Mouse (Mus musculus): Measurements from ENCODE around the gene Mtmr12. TPM values are rescaled to one million over a fixed set of nuclear protein-coding genes. Genes with fewer than 3 reads are reported as not detected.
A peak's percentile ranks its signal among the peaks of the same experiment; 100 is the strongest.

The Mtmr12 gene
- polyA plus RNA-seq, 1 experiment = 32.0 TPM

DNA sequence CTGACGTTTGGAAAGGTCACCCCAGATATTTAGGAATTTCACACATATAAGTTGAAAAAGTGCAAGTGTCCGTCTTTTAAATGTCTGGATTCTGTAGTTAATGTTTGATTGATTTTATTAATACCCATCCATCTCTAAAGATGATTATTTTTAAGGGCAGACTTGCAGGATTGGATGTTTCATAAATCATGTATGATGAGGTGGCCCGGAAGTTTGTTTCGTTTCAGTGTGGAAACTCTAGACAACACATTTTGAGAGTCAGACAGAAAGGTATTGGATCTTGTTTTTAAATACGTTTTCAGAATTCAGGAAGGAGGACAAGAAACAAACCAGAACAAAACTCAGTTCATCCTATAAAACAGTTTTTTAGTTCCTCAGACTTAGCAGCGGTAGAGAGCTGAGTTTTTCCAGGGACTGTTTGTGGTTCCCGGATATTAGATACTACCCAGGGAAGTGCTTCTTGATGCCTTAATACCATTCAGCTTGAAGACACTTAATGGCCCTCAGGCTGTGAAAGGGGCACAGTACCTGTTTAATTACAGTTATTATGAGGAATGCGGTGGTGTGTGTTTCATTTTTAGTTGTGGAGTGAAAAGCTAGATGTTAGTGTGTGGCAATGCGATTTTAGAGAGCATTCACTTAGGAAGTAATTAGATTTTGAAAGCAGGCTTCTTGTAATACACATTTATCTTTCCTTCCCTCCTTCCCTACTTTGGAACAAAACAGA is 118.0 kb downstream of the Mtmr12 start:
- peaks cover 8% of the 10 kb centered on the region for H3K36me3 ChIP-seq (ENCODE audit: control insufficient read depth, insufficient read depth, low read length, poor library complexity, severe bottlenecking)
- no peaks in the 10 kb centered on the region for H3K9me3 ChIP-seq (replicated peaks; ENCODE audit: control insufficient read depth, insufficient read depth, low read length, poor library complexity, severe bottlenecking)
- H3K4me1 ChIP-seq (ENCODE audit: control insufficient read depth, insufficient read depth, low read length) = peaks cover 2% of the 10 kb centered on the region
- no peaks in the 10 kb centered on the region for H3K27me3 ChIP-seq (ENCODE audit: control insufficient read depth, insufficient read depth, low read length, poor library complexity, severe bottlenecking)
- no peak overlapping the region for H3K27ac ChIP-seq (ENCODE audit: insufficient read depth, low read length)
- TF ChIP-seq EP300 (IDR thresholded peaks at IDR 0.05; ENCODE audit: insufficient read depth, low read depth, low read length) (no peak), POLR2A (IDR thresholded peaks at IDR 0.05; ENCODE audit: insufficient read depth, low read length) (no peak), CTCF (IDR thresholded peaks at IDR 0.05; ENCODE audit: low read depth, low read length) (no peak)
- peak overlapping the region; percentile 92 for H3K9ac ChIP-seq (ENCODE audit: low read depth, poor library complexity, severe bottlenecking)
- peak overlapping the region; percentile 73 for H3K4me3 ChIP-seq (ENCODE audit: low read depth, low read length)

Other genes starting within 250 kb of the Mtmr12 start
- gene Sub1, start 208.0 kb upstream of the Mtmr12 start, polyA plus RNA-seq (2011; ENCODE audit: insufficient read depth, insufficient read length, low read depth, missing spikeins) = 508 and 525 TPM in 2 replicates
- 124 and 177 TPM in 2 replicates for gene Zfr, start 87.2 kb upstream of the Mtmr12 start, polyA plus RNA-seq (2011; ENCODE audit: insufficient read depth, insufficient read length, low read depth, missing spikeins)
- gene Golph3, start 116.4 kb downstream of the Mtmr12 start, polyA plus RNA-seq (2011; ENCODE audit: insufficient read depth, insufficient read length, low read depth, missing spikeins) = 119 and 124 TPM in 2 replicates
- not detected in 2 replicates for gene 1810049J17Rik, start 116.9 kb downstream of the Mtmr12 start, polyA plus RNA-seq (2011; ENCODE audit: insufficient read depth, insufficient read length, low read depth, missing spikeins)